Mouse (Mus musculus) spleen, postnatal 4 days (tissue): ENCODE results near the gene Ctf2.
"Not testable (repeated sequence)": the region's sequence is repeated elsewhere in the genome, so short reads cannot be mapped to it uniquely, and the experiment has no call there.

Experiments
- DNase-seq, 2 experiments: peaks; one replicate each; pipeline ENCODE4 v3.0.0; 2022; ENCODE audit warnings: low spot score in 2 of 2

Ctf2 gene

GRCm38 (mm10) chr7:127732066-127732465 lies at the start of gene Ctf2:
Gene Ctf2 (minus strand): TSS chr7:127732166.
- DNase-seq, result not testable (repeated sequence)

GRCm38 (mm10) chr7:127778350-127778749 lies 46.4 kb upstream of the Ctf2 start:
- no peak for DNase-seq

- DNase-seq, result peak; percentile 60 to 87
Measured at GRCm38 (mm10) chr7:127777474-127778266, 45.7 kb upstream of the Ctf2 start.

- DNase-seq, result peak; percentile 97 to 98
Measured at GRCm38 (mm10) chr7:127776878-127777473, 45.0 kb upstream of the Ctf2 start.

GRCm38 (mm10) chr7:127776426-127776825 lies 44.5 kb upstream of the Ctf2 start, which contains the start of gene Setd1a:
Gene Setd1a (plus strand): TSS chr7:127776670.
- DNase-seq, result peak; percentile 88 to 96

- not testable (repeated sequence) for DNase-seq
Measured at GRCm38 (mm10) chr7:127775837-127776236, 43.9 kb upstream of the Ctf2 start.

GRCm38 (mm10) chr7:127773664-127774384 lies 41.9 kb upstream of the Ctf2 start:
- DNase-seq, result peak; percentile 81 to 90

- DNase-seq, result no peak
Measured at GRCm38 (mm10) chr7:127772557-127772956, 40.6 kb upstream of the Ctf2 start.

- DNase-seq, result no peak
Measured at GRCm38 (mm10) chr7:127772080-127772479, 40.1 kb upstream of the Ctf2 start.

- no peak for DNase-seq
Measured at GRCm38 (mm10) chr7:127771262-127771661, 39.3 kb upstream of the Ctf2 start.

- no peak for DNase-seq
Measured at GRCm38 (mm10) chr7:127770039-127770905, 38.3 kb upstream of the Ctf2 start.

- peak; percentile 84 to 91 for DNase-seq
Measured at GRCm38 (mm10) chr7:127769651-127770038, 37.7 kb upstream of the Ctf2 start, which contains the start of gene Orai3. Gene Orai3 (plus strand): TSS chr7:127769815.

GRCm38 (mm10) chr7:127768997-127769593 lies 37.1 kb upstream of the Ctf2 start:
- peak; percentile 75 to 79 for DNase-seq

GRCm38 (mm10) chr7:127768346-127768996 lies 36.5 kb upstream of the Ctf2 start:
- DNase-seq, result peak; percentile 51 to 74

GRCm38 (mm10) chr7:127767671-127768345 lies 35.8 kb upstream of the Ctf2 start:
- DNase-seq, result peak in 1 of 2 experiments; percentile 70

GRCm38 (mm10) chr7:127766851-127767609 lies 35.1 kb upstream of the Ctf2 start:
- peak; percentile 83 to 88 for DNase-seq

- DNase-seq, result no peak
Measured at GRCm38 (mm10) chr7:127765756-127766155, 33.8 kb upstream of the Ctf2 start.

GRCm38 (mm10) chr7:127763642-127764041 lies 31.7 kb upstream of the Ctf2 start:
- no peak for DNase-seq

GRCm38 (mm10) chr7:127761026-127761425 lies 29.1 kb upstream of the Ctf2 start:
- DNase-seq, result peak; percentile 74 to 90
